Mouse (Mus musculus) lung, postnatal 10 days (tissue): Measurements from ENCODE around the gene Rock2.

Experiments
- DNase-seq: peaks from one replicate; pipeline ENCODE4 v3.0.0; 2021

The Rock2 gene

GRCm38 (mm10) chr12:16903949-16904635 lies 9.4 kb downstream of the Rock2 start:
- no peak for DNase-seq

- DNase-seq: no peak
Observed at GRCm38 (mm10) chr12:16907282-16907846, 12.7 kb downstream of the Rock2 start.

- DNase-seq: no peak
Observed at GRCm38 (mm10) chr12:16907953-16908648, 13.4 kb downstream of the Rock2 start.

- DNase-seq: no peak
Observed at GRCm38 (mm10) chr12:16911524-16911923, 16.8 kb downstream of the Rock2 start.

DNA sequence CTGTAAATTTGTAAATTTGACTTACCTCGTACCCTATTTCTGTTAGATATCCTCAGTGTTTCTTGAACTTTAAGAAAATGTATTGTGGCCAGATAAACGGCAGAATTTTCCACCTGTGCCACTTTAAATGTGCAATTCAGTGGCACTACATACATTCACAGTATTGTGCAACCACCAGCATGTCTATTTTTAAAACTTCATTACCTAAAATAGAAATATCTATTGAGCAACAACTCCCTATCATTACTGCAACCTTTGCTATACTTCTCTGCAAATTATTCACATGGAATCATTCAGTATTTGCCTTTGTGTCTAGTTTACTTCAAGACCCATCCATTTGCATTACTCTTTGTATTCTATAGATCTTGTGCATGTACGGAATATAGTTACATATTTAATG lies 17.9 kb downstream of the Rock2 start:
- no peak for DNase-seq

GRCm38 (mm10) chr12:16920186-16920860 lies 25.6 kb downstream of the Rock2 start:
- no peak for DNase-seq

DNA sequence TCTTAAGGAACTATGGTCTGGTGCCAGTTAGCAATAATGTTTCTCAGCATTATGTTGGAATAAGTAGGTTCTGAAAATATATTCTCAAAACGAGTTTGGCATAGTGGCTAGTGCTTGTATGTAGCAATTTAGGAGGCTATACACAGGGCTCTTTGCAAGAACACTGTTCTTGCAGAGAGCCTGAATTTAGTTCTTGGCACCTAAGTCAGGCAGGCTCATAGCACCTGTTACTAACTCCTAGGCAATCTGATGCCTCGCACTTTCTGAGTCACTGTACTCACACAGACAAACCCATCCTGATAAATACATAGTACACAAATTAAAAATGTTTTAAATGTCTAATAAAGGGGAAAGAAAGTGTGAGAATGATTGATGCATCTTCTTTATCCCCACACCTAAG lies 33.2 kb downstream of the Rock2 start:
- DNase-seq: no peak

- DNase-seq: no peak
Observed at GRCm38 (mm10) chr12:16934423-16934822, 39.7 kb downstream of the Rock2 start.

GRCm38 (mm10) chr12:16941976-16942375 lies 47.3 kb downstream of the Rock2 start:
- DNase-seq: no peak

DNA sequence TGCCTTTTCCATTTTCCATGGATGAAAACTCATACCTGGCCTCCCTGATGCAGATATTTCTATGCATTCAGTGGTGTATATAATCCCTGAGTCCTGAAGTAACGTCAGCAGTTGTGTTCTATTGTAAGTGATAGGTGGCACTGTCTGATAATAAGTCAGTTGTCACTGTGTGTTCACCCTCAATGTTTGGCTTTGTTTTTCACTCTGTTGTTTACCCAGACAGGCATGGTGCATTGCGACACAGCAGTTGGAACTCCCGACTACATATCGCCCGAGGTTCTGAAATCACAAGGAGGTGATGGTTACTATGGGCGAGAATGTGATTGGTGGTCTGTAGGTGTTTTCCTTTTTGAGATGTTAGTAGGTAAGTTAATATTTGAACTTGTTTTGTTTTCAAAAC lies 53.5 kb downstream of the Rock2 start:
- DNase-seq: no peak

- peak; percentile 45 for DNase-seq
Observed at GRCm38 (mm10) chr12:16958851-16959250, 64.2 kb downstream of the Rock2 start.

DNA sequence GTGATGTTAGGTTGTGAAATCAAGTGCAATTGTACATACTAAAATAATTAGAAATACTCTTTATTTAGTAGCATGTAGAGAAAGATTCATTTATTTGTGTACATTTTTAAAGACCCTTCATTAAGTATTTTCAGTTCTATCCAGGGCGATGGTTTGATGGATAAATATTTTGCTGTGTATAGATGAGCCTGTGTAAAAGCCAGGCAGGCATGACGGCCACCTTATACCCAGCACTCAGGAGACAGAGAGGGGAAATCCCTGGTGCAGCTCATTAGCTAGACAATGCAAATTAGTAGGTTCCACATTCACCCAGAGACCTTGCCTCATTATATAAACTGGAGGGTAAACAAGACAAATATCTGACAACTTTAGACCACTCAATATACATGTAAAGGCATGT lies 68.7 kb downstream of the Rock2 start:
- no peak for DNase-seq

DNA sequence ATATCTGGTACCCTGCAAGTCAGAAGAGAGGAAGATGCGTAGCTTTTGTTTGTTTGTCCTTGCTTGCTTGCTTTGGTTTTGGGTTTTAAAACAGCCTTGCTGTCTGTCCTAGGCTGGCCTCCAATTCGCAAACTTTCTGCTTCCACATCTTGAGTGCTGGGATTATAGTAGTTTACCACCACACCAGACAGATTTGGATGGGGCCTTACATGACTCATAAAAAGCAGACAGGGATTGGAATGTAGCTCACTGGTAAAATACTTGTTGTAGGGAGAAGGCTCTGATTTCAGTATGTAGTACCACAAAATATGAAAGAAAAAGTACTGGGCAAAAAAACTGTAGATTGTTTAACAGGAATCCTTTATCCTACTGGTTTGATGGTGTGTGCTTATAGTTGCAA lies 72.1 kb downstream of the Rock2 start:
- no peak for DNase-seq

DNA sequence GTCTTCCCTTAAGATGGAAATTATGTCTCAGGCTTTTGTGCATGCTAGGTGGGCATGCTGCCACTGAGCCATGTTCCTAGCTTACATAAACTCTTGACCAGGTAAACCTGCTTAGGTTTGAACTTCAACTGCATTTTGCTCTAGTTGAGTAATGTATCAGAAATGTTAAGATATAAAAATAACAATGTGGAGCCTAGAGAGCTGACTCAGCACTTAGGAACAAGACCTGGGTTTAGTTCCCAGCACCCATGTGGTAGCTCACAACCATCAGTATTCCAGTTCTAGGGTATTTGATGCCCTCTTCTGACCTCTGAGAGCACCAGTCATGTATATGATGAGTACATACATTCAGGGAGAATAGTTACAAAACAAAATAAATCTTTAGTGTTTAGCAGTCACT lies 82.4 kb downstream of the Rock2 start:
- no peak for DNase-seq

DNA sequence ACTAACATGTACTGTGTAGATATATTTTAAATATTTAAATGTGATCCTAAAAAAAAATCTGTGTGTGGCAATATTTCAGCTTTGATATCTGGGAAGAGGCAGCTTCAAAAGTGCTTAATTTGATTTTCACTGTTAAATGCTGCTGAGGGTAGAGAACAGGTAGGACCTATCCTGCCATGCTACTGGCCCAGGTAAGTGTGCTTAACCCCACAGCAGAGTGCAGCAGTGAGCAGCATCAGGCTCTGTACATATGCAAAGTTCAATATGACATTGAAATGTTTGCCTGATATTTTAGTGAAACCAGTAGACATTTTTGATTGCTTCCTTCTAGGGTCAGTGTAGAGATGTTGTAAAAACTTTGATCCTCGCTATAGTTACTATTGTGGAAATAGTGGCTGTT lies 91.1 kb downstream of the Rock2 start:
- no peak for DNase-seq

DNA sequence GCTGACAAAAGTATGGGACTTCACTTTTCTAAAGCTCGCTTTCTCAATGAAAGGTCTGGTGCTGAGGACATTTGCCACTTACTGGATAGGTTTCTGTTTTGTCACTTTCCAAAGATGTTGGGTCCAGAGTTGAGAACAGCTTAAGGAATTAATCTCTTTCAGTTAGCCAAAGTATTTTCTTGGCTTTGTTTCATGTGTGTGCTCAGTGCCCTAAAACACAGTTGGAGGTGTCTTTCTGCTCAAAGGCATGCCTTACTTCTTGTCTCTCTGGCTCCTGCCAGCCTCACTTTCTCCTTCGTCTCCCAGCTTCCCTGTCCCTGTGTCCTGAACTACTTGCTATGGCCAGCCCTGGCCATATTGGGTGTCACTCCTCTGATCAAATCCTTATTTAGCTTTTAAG lies 96.7 kb downstream of the Rock2 start:
- DNase-seq: no peak

DNA sequence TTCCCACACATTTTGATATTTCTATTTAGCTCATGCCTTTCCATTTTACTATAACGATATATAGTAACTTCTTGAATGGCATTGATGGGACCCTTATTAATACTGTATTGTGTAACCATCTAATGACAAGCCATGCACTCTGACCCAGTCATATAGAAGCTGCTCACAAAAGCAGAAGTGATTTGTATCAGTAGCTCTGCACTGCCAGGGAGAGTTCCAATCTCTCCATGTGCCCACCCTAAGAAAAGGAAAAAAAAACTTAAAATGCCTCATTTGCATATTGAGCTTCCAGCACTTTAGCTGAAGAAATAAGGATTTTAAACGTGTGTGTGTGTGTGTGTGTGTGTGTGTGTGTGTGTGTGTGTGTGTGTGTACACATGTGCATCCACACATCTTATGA lies 97.7 kb downstream of the Rock2 start:
- no peak for DNase-seq

DNA sequence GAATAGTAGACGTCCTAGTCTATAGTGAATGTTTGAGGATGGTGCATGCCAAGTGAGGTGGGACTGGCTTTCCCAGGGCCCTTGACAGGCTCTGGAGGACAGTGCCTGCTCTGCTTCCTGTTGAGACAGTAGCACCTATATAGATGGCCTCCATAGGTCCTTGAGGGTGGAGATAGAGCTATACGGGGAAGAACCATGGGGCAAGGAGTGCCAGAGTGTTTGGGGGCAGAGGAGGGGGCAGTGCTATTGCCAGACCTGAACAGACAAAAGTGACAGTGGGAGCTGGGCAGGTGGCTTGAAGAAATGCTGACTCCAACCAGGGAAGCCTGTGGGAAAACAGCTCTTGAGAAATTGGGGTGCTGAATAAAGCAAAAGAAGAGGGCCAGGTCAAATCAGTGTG lies 99.6 kb downstream of the Rock2 start:
- no peak for DNase-seq

DNA sequence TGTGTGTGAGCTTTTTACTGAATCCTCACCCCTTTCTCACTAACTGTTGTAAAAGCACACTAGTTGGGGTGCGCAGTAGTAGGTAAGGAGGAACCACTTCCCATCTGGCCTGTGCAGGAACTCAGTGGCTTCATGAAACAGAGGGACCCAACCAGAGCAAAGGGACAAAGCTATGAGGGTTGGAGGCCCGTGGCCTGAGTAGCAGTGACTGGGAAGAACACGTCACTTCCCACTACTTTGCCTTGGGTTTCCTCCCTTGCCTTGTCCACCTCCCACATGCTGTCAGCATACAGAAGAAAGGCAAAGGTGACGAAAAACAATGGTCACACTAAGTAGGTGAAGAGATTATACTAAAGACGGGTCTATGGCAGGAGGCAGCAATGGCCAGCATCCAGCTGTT lies 101.6 kb downstream of the Rock2 start:
- DNase-seq: no peak

- no peak for DNase-seq
Observed at GRCm38 (mm10) chr12:16996886-16997462, 102.3 kb downstream of the Rock2 start.

GRCm38 (mm10) chr12:16999146-16999545 lies 104.5 kb downstream of the Rock2 start:
- DNase-seq: peak; percentile 32

GRCm38 (mm10) chr12:16999739-17000497 lies 105.2 kb downstream of the Rock2 start, which contains the start of gene Pqlc3:
Gene Pqlc3, minus strand, starts transcription at chr12:17000408.
- peak; percentile 94 for DNase-seq

DNA sequence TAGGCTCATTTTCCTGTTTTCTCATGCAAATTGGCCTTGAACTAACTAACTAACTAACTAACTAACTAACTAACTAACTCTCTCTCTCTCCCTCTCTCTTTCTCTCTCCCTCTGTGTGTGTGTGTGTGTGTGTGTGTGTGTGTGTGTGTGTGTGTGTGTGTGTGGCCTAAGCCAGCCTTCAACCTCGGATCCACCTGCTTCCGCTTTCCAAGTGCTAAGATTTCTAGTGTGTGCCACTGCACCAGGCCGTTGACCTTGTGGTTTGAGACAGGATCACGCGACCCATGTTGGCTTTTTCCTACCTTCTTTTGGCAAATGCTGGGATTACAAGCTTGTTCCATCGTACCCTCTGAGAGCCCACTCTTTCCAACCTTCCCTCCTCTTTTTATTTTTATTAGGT lies 105.9 kb downstream of the Rock2 start:
- DNase-seq: peak; percentile 28
